Mouse (Mus musculus): ENCODE results near the gene Ints5.

Ints5 gene

DNA sequence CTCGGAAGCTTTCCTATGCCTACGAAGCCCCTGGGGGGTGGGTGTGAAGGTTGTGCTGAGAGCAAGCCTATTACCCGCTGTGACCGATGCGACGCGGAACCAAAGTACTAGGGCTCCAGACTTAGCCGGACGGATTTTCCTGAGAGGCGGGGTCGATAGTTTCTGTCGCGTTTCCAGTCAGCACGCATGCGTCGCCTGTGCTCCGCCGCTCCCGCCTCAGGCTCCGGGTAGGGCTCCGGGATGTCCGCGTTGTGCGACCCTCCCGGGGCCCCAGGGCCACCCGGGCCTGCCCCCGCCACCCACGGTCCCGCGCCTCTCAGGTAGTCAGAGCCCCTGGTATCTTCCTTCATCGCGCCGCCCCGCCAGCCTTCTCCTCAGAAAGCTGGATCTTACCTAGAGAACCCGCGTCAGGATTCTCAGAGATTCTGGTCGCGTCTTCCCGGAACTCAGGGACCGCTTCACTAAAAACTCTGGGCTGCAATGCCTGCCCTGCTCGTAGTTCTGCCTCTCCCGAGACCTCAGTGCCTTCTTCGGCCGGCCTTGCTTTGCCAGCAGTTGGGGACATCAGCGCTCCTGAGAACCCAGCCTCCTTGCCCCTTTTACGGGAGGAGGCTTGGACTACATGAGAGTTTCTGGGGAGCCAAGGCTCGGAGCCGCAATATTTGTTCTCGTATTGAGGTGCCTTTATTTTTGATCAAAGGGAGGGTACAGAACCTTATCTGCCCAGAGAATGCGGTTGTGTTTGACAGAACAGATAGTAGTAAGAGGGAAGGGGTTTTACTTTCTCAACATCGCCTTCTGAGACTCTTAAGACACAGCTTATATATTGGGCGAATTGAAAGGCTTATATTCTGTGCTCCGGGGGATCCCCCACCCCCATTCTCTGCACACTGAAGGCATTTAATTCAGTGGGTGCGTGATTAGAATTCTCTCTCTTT lies at the start of gene Ints5:
Gene Ints5 (plus strand): TSS at position 177 of the 938 bp plus-strand sequence.
- in situ Hi-C loops (cut with MboI, MseI), result loop anchor here in 1 of 2 experiments (5.0 kb wide), 1 partner anchor 49 kb away; the partner anchor contains the start of gene Mta2

- in situ Hi-C loops (cut with MboI, MseI), result loop anchor here (5.0 to 25.0 kb wide), 3 partner anchors 253 to 1018 kb away; no protein-coding TSS in a partner anchor
These were observed 48.3 kb upstream of the Ints5 start for GRCm38 (mm10) chr19:8844371-8845129.

DNA sequence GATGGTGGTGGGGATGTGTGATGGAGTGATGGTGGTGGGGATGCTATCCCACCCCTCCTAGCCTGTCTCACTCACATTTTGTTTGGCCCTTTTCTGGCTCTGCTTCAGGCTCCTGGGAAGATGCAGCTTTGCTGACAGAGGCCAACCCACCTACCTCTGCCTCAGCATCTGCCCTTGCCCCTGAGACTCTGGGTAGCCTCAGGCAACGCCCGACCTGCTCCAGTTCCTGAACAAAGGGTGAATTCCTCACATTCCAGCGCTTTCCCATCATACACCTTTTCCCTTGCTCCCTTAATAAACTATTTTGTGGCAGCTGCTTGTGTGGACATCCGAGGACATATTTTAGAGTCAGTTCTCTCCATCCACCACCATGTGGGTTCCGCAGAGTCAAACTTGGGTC lies 44.4 kb upstream of the Ints5 start:
- in situ Hi-C loops (cut with MboI, MseI), result loop anchor here (5.0 to 25.0 kb wide), 3 partner anchors 249 to 1014 kb away; no protein-coding TSS in a partner anchor

- in situ Hi-C loops (cut with MboI, MseI), result loop anchor here (10.0 to 25.0 kb wide), 3 partner anchors 263 to 1534 kb away; partner anchors contain the start of genes Scgb2a2 (in 1 of the 2), Slc22a8 (in 1 of the 2) and Syt7 (in 1 of the 2)
These were observed 42.4 kb upstream of the Ints5 start, which contains the start of gene Lrrn4cl for GRCm38 (mm10) chr19:8850402-8850901. TSS of gene Lrrn4cl (plus strand) at chr19:8850768.

DNA sequence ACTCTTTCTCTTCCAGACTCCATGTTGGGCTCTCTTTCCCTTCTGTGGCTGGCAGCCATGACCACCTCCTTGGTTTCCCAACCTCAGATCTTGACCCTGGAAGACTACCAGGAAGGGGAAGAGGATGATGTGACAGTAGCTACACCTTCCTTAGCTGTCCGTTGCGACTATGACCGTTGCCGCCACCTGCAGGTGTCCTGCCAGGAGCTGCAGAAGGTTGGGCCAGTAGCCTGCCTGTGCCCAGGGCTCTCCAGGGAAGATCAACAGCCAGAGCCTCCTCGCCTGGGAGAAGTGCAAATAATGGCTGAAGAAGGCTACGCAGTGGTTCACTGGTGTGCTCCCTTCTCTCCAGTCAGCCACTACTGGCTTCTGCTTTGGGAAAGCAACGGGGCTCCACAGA lies 41.2 kb upstream of the Ints5 start:
- in situ Hi-C loops (cut with MboI, MseI), result loop anchor here (10.0 to 25.0 kb wide), 3 partner anchors 264 to 1533 kb away; partner anchors contain the start of genes Scgb2a2 (in 1 of the 2), Slc22a8 (in 1 of the 2) and Syt7 (in 1 of the 2)

- in situ Hi-C loops (cut with MboI, MseI), result loop anchor here (10.0 to 25.0 kb wide), 3 partner anchors 265 to 1532 kb away; partner anchors contain the start of genes Scgb2a2 (in 1 of the 2), Slc22a8 (in 1 of the 2) and Syt7 (in 1 of the 2)
These were observed 40.4 kb upstream of the Ints5 start for GRCm38 (mm10) chr19:8852236-8852928.

DNA sequence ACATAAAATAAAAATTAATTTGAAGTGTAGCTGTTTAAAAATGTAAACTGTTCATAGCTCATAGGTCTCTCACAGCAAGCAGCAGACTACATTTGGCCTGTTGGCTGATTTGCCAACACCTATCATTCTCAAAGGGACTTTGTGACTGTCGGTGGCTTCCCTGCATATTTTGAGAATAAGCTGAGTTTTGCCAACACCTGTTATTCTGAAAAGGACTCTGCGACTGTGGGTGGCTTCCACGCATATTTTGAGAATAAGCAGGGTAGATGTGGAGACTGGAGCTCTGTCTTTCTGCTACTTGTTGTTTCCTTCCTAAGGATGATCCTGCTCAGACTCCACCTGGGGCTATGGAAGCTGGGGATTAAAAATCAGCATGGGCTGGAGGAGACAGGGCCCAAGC lies 39.7 kb upstream of the Ints5 start:
- in situ Hi-C loops (cut with MboI, MseI), result loop anchor here (10.0 to 25.0 kb wide), 3 partner anchors 266 to 1532 kb away; partner anchors contain the start of genes Scgb2a2 (in 1 of the 2), Slc22a8 (in 1 of the 2) and Syt7 (in 1 of the 2)

DNA sequence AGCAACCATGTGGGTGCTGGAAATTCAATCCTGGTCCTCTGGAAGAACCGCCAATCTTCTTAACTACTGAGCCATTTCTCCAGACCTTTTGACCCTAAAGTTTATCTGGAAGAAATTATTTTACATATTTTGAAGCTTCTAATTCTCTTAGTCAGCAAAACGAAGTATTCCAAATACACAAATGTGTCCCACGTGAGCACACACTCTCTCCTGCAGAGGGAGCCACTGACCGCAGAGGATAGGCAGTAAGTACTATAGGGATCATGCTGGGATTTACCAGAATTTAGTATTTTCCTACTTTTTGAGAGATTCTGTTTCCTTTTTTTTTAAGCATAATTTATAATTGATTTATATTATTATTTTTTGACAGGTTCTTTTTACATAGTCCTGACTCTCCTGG lies 35.1 kb upstream of the Ints5 start:
- in situ Hi-C loops (cut with MboI, MseI), result loop anchor here (10.0 to 25.0 kb wide), 3 partner anchors 270 to 1527 kb away; partner anchors contain the start of genes Scgb2a2 (in 1 of the 2), Slc22a8 (in 1 of the 2) and Syt7 (in 1 of the 2)

DNA sequence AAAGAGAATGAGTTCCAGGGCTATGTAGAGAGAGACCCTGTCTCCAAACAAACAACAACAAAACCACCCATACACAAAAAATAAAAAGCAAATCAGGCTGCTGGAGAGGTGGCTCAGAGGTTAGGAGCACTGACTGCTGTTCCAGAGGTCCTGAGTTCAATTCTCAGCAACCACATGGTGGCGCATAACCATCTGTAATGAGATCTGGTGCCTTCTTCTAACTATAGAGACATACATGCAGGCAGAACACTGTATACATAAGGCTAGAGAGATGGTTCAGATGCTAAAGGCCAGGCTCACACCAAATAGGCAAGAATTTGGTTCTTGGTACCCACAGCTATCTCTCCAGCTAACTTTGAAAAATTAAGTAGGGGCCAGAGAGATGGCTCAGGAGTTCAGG lies 33.8 kb upstream of the Ints5 start:
- in situ Hi-C loops (cut with MboI, MseI), result loop anchor here (10.0 to 25.0 kb wide), 3 partner anchors 272 to 1526 kb away; partner anchors contain the start of genes Scgb2a2 (in 1 of the 2), Slc22a8 (in 1 of the 2) and Syt7 (in 1 of the 2)

DNA sequence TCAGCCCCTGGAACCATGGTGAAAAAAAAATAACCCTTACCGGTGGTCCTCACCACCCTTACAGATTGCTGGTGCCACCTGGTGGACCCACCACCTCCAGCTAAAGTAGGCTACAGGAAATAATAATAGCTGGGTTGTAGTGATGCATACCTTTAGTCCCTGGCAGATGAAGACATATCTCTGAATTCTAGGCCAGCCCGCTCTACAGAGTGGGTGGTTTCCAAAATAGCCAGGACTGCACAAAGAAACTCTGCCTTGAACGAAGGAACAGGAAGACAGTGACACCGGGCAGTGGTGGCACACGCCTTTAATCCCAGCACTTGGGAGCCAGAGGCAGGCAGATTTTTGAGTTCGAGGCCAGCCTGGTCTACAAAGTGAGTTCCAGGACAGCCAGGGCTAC lies 28.5 kb upstream of the Ints5 start:
- in situ Hi-C loops (cut with MboI, MseI), result loop anchor here in 1 of 2 experiments (25.0 kb wide), 1 partner anchor 277 kb away; the partner anchor contains the start of gene Slc22a8

- in situ Hi-C loops (cut with MboI, MseI), result loop anchor here in 1 of 2 experiments (5.0 to 25.0 kb wide), 2 partner anchors 33 to 283 kb away; partner anchors contain the start of genes Bscl2, Gng3 and Slc22a8
These were observed 22.4 kb upstream of the Ints5 start for GRCm38 (mm10) chr19:8870381-8870780.

DNA sequence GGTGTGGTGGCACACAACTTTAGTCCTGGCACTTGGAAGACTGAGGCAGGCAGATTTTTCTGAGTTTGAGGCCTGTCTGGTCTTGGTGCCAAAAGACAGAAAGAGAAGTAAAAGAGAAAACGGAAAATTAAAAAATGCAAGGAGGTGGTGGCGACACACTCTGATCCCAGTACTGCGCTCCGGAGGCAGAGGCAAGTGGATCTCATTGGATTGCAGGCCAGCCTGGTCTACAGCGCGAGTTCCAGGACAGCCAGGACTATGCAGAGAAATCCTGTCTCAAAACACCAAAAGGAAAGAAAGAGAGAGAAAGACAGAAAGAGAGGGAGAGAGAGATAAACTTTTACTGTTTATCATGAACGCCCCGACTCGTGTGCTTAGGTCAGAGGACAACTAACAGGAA lies 22.0 kb upstream of the Ints5 start:
- in situ Hi-C loops (cut with MboI, MseI), result loop anchor here in 1 of 2 experiments (5.0 to 25.0 kb wide), 2 partner anchors 34 to 284 kb away; partner anchors contain the start of genes Bscl2, Gng3 and Slc22a8

DNA sequence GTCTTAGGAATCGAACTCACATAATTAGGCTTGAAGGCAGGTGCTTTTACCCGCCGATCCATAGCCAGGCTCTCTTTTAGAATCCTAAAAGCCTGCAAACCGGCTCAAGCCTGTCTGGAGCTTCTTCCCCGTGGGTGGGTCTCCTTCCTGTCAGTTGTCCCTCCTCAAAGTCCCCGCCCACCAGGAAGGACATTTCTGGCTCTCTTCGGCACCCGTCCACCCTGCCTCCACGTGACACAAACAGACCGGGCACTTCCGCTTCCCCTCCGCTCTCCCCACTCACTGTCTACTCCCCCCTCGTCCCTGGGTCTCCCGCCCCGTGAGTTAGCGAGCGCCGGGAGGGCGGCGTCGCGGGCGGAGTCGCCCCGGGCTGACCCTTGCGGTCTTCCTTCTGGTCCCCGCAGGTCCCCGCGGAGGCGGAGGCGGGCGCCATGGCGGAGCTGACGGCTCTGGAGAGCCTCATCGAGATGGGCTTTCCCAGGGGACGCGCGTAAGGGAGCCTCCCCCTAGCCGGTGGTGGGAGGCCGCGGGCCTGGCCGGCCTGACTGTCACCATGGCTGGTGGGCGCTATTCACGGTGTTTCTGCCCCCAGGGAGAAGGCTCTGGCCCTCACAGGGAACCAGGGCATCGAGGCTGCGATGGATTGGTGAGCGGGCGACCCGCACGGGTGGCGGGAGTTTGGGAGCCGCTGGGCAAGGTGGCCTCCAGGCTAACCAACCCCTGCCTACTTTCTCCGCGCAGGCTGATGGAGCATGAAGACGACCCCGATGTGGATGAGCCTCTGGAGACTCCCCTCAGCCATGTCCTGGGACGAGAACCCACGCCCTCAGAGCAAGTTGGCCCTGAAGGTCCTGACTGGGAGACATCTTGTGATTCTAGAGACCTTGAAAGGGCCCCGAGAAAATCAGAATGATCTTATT lies 21.3 kb upstream of the Ints5 start, which contains the start of gene Ubxn1:
Gene Ubxn1 (plus strand): TSS at position 230 of the 920 bp plus-strand sequence.
- in situ Hi-C loops (cut with MboI, MseI), result loop anchor here in 1 of 2 experiments (5.0 to 25.0 kb wide), 2 partner anchors 34 to 284 kb away; partner anchors contain the start of genes Bscl2, Gng3 and Slc22a8

DNA sequence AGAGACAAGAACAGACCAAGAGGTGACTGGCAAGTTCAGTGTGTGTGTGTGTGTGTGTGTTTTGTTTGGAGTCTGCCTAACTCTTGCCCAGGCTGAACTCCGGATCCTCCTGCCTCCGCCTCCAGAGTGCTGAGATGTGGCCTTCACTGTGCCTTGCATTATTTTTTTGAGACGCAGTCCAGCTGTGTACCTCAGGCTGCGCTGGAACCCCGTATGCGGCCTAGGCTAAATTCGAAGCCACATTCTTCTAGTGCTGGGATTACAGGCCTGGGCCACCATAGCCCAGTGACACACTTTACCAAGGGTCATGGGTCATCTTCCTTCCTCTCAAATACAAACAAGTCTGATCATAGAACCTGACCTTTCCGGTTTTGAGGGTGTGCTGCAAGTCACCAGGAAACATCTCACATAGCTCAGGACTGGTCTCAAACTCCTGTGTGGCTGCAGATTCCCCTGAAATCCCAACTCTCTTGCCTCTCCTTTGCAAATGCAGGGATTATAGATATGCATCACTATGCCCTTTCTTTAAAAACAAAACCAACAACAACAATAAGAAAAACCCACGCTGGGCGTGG lies 20.5 kb upstream of the Ints5 start:
- in situ Hi-C loops (cut with MboI, MseI), result loop anchor here in 1 of 2 experiments (5.0 to 25.0 kb wide), 2 partner anchors 35 to 285 kb away; partner anchors contain the start of genes Bscl2, Gng3 and Slc22a8

DNA sequence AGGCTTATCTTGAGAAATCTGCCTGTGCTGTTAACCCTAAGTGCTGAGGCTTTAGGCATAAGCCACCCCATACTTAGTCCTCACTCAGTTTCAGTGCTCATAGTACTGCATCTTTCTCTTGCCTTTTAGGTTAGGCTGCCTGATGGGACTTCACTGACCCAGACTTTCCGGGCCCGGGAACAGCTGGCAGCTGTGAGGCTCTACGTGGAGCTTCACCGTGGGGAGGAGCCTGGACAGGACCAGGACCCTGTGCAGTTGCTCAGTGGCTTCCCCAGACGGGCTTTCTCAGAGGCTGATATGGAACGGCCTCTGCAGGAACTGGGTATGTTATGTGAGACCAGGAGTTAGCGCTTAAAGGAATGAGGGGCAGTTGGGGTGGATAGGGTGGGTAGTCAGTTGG lies 17.8 kb upstream of the Ints5 start:
- in situ Hi-C loops (cut with MboI, MseI), result loop anchor here in 1 of 2 experiments (5.0 kb wide), 1 partner anchor 1313 kb away; no protein-coding TSS in a partner anchor

GRCm38 (mm10) chr19:8880311-8881033 lies 12.3 kb upstream of the Ints5 start, which contains the start of gene Uqcc3:
TSS of gene Uqcc3 (minus strand) at chr19:8880923.
- in situ Hi-C loops (cut with MboI, MseI), result no loop called here

- in situ Hi-C loops (cut with MboI, MseI), result no loop called here
These were observed 11.8 kb upstream of the Ints5 start for GRCm38 (mm10) chr19:8881034-8881392.

Measured in T-helper 17 cell (primary cell).